ENCODE assay signal across 8 mouse cellular contexts in genomic region chr6:136466956-136467750, GRCm38 (mm10). TPM values are rescaled to one million over a fixed set of nuclear protein-coding genes. Genes with fewer than 3 reads are reported as not detected.
DNase-seq lines count a peak whose midpoint lies in the region; ATAC-seq and TF ChIP-seq lines count a peak whose summit lies in the region.

No protein-coding gene starts in this region.

- DNase-seq in ZHBTc4 (ENCODE audit: low read depth, low spot score), result peak; percentile 89
- peak; percentile 87 to 91 for DNase-seq in cerebellum, postnatal 4 days (ENCODE audit: low spot score in 2 of 2)
- peak; percentile 89 for DNase-seq in gastrocnemius, adult 2 months
- DNase-seq in induced T-regulatory cell, adult 2 months (ENCODE audit: low read depth), result peak; percentile 74
- peak; percentile 84 to 92 for DNase-seq in left cerebral cortex, postnatal 25 days (ENCODE audit: low spot score in 2 of 2)
- peak; percentile 94 for DNase-seq in right cerebral cortex, postnatal 14 days
- peak; percentile 92 for DNase-seq in urinary bladder, postnatal 14 days (ENCODE audit: low spot score)

- intact Hi-C loops in gastrocnemius, adult 2 months (cut with DNase I), result loop anchor here (1.0 kb wide), 1 partner anchor 52 kb away; no protein-coding TSS in a partner anchor
- intact Hi-C loops in left cerebral cortex, postnatal 25 days (cut with DNase I), result loop anchor here (1.0 to 5.0 kb wide), 2 partner anchors 65 to 88 kb away; no protein-coding TSS in a partner anchor

- 0 out of 2 replicates have a peak, but pooled peaks have one; percentile 23 for ATAC-seq in megakaryocyte-erythroid progenitor cell, adult 5-6 weeks (replicated peaks; ENCODE audit: low FRiP score, low TSS enrichment, poor library complexity, severe bottlenecking)

- peak overlapping the region; percentile 31 for H3K4me3 ChIP-seq in gastrocnemius, adult 2 months

- peak; percentile 87 for TF ChIP-seq CTCF in gastrocnemius, adult 2 months (IDR thresholded peaks at IDR 0.05)

- peak overlapping the region; percentile 91 for H3K27ac ChIP-seq in gastrocnemius, adult 2 months

RNA-seq across cellular contexts. Expression of gene Atf7ip, which starts 38.8 kb away (rescaled TPM):
- total RNA-seq in gastrocnemius, adult 2 months (2021), result 10 to 100 TPM; 43.4 to 46.9 TPM
- total RNA-seq in left cerebral cortex, postnatal 25 days (2021), result 100 to 1,000 TPM; 108 to 125 TPM
- 121 and 135 TPM in 2 replicates for total RNA-seq in megakaryocyte-erythroid progenitor cell, adult 5-6 weeks (2014; fragmentation: Nextera tagmentation)
- total RNA-seq in megakaryocyte-erythroid progenitor cell, adult 5-6 weeks (2017), result 50.3 and 61.7 TPM in 2 replicates

RNA-seq across cellular contexts. Expression of gene E330021D16Rik, which starts 51.8 kb away (rescaled TPM):
- not detected for total RNA-seq in gastrocnemius, adult 2 months (2021)
- total RNA-seq in left cerebral cortex, postnatal 25 days (2021), result not detected
- not detected in 2 replicates for total RNA-seq in megakaryocyte-erythroid progenitor cell, adult 5-6 weeks (2014; fragmentation: Nextera tagmentation)
- total RNA-seq in megakaryocyte-erythroid progenitor cell, adult 5-6 weeks (2017), result not detected in 2 replicates

Comparison
In these comparisons a context has a peak if more than half of its experiments do, and no peak if none do; other contexts are left out.
1. Peak in every context shown above with its lines: DNase-seq, ATAC-seq, H3K4me3 ChIP-seq and H3K27ac ChIP-seq.